Mouse (Mus musculus) embryonic facial prominence, embryonic 14.5 days (tissue): ENCODE data around the gene Spata48. TPM values are rescaled to one million over a fixed set of nuclear protein-coding genes. Genes with fewer than 3 reads are reported as not detected.

Experiments used
- ATAC-seq: fragments of 200-750 bp; cut with Nextera tagmentation; 2 replicates; pipeline ENCODE4 v1.8.0; 2017; ENCODE audit warnings: low read depth, moderate number of reproducible peaks, moderate TSS enrichment
- DNase-seq: peaks from one replicate; pipeline ENCODE4 v3.0.0-alpha.2; 2015; ENCODE audit warnings: low spot score
- H3K27ac ChIP-seq: fragments of 300-500 bp; sonication (generic); replicated peaks from 2 replicates; pipeline ENCODE4 v1.5.1; 2014; ENCODE audit warnings: low read depth, mild to moderate bottlenecking, low read length, moderate library complexity
- H3K27me3 ChIP-seq: fragments of 300-500 bp; sonication (generic); replicated peaks from 2 replicates; pipeline ENCODE4 v1.6.1; 2014; ENCODE audit warnings: low read length; ENCODE audit not compliant: control insufficient read depth, insufficient read depth
- H3K36me3 ChIP-seq: fragments of 300-500 bp; sonication (generic); 2 replicates; pipeline ENCODE4 v1.6.1; 2014; ENCODE audit warnings: low read length, mixed read lengths; ENCODE audit not compliant: control insufficient read depth, insufficient read depth
- H3K4me1 ChIP-seq: fragments of 300-500 bp; sonication (generic); 2 replicates; pipeline ENCODE4 v1.6.1; 2014; ENCODE audit warnings: antibody characterized with exemption, low read length; ENCODE audit not compliant: control insufficient read depth, insufficient read depth
- H3K4me2 ChIP-seq: fragments of 300-500 bp; sonication (generic); 2 replicates; pipeline ENCODE4 v1.6.1; 2014; ENCODE audit warnings: low read depth, mild to moderate bottlenecking, low read length, moderate library complexity, mixed read lengths
- H3K4me3 ChIP-seq: fragments of 300-500 bp; sonication (generic); 2 replicates; pipeline ENCODE4 v1.5.1; 2014; ENCODE audit warnings: low read depth, mild to moderate bottlenecking, low read length
- H3K9ac ChIP-seq: fragments of 300-500 bp; sonication (generic); 2 replicates; pipeline ENCODE4 v1.6.1; 2014; ENCODE audit warnings: low read depth, mild to moderate bottlenecking, low read length, moderate library complexity, mixed read lengths
- H3K9me3 ChIP-seq: fragments of 300-500 bp; sonication (generic); 2 replicates; pipeline ENCODE4 v1.6.1; 2016; ENCODE audit warnings: low read length; ENCODE audit not compliant: control insufficient read depth
- whole genome bisulfite sequencing: fragments of 180-500 bp; shearing (Covaris S2); extraction: QIAGEN DNeasy Blood & Tissue Kit; methylation state at CpG from one replicate; pipeline ENCODE4 v1.1.7; 2014; 5-methylcytosine and 5-hydroxymethylcytosine counted together
- polyA plus RNA-seq: library from polyadenylated mRNA; unstranded; fragments of >200 nt; fragmentation: Nextera tagmentation; extraction: Ambion mirVana; gene quantifications from 2 replicates; pipeline ENCODE4 v1.2.1, GENCODE M21; 2014

The Spata48 gene
- polyA plus RNA-seq, 1 experiment from 2014 or later: 0.65 TPM

- 78% methylated on average over 5 of the region's 5 CpGs for WGBS
- ATAC-seq (no peak), DNase-seq (no peak)
- no peak overlapping the region for H3K27ac ChIP-seq
- no peak overlapping the region for H3K4me3 ChIP-seq
- H3K27me3 ChIP-seq: no peaks in the 10 kb centered on the region
- no peaks in the 10 kb centered on the region for H3K4me1 ChIP-seq
- no peak overlapping the region for H3K4me2 ChIP-seq
- no peak overlapping the region for H3K9ac ChIP-seq
- H3K36me3 ChIP-seq: no peaks in the 10 kb centered on the region
- no peaks in the 10 kb centered on the region for H3K9me3 ChIP-seq
These were observed 60.1 kb downstream of the Spata48 start for GRCm38 (mm10) chr11:11521908-11522441.

- no peak for DNase-seq
- H3K4me3 ChIP-seq: no peak overlapping the region
- no peak overlapping the region for H3K27ac ChIP-seq
- H3K4me1 ChIP-seq: no peaks in the 10 kb centered on the region
- no peaks in the 10 kb centered on the region for H3K27me3 ChIP-seq
- no peaks in the 10 kb centered on the region for H3K9me3 ChIP-seq
- no peak overlapping the region for H3K4me2 ChIP-seq
- no peaks in the 10 kb centered on the region for H3K36me3 ChIP-seq
- H3K9ac ChIP-seq: no peak overlapping the region
- WGBS: 81% methylated on average over 11 of the region's 11 CpGs
- ATAC-seq: no peak
These were observed 66.9 kb downstream of the Spata48 start for GRCm38 (mm10) chr11:11528760-11529159.

- WGBS: 54% methylated on average over 6 of the region's 6 CpGs
- H3K4me1 ChIP-seq: no peaks in the 10 kb centered on the region
These were observed 67.3 kb downstream of the Spata48 start for GRCm38 (mm10) chr11:11529165-11529564.

DNA sequence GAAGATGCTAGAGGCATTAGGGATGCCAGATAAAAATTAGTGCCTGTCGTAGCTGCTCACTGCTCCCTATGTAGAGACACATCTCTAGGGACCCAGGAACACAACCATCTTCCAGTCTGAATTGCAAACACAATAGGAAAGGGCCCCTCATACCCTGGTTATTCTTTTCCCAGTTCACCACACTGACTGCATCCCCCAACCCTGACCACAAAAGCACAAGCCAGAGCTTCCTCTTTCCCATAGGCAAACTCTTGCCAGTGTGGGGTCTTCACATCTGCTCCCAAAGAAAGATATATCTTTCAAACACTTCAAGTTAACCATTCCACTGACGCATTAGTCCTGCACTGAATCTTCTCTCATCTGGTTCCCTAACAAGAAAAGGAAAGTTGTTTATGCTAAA is 68.2 kb downstream of the Spata48 start:
- ATAC-seq: no peak
- no peak overlapping the region for H3K4me2 ChIP-seq
- H3K9ac ChIP-seq: no peak overlapping the region
- WGBS: 72% methylated on average over 2 of the region's 2 CpGs
- no peaks in the 10 kb centered on the region for H3K27me3 ChIP-seq
- H3K27ac ChIP-seq: no peak overlapping the region
- H3K9me3 ChIP-seq: no peaks in the 10 kb centered on the region
- no peaks in the 10 kb centered on the region for H3K4me1 ChIP-seq
- no peak overlapping the region for H3K4me3 ChIP-seq
- no peak for DNase-seq
- no peaks in the 10 kb centered on the region for H3K36me3 ChIP-seq

More at GRCm38 (mm10) chr11:11529165-11529564, 67.3 kb downstream of the Spata48 start:
- DNase-seq (no peak), ATAC-seq (no peak)
- Histone ChIP-seq H3K27me3 (no peaks in the 10 kb centered on the region), H3K4me3 (no peak overlapping the region), H3K9me3 (no peaks in the 10 kb centered on the region), H3K4me2 (no peak overlapping the region), H3K27ac (no peak overlapping the region), H3K36me3 (no peaks in the 10 kb centered on the region), H3K9ac (no peak overlapping the region)

GRCm38 (mm10) chr11:11536295-11536694 is 74.4 kb downstream of the Spata48 start:
- H3K27ac ChIP-seq: no peak overlapping the region
- no peak overlapping the region for H3K9ac ChIP-seq
- ATAC-seq: no peak
- 86% methylated on average over 1 of the region's 1 CpGs for WGBS
- no peak overlapping the region for H3K4me3 ChIP-seq
- H3K36me3 ChIP-seq: no peaks in the 10 kb centered on the region
- no peaks in the 10 kb centered on the region for H3K27me3 ChIP-seq
- no peak for DNase-seq
- no peaks in the 10 kb centered on the region for H3K9me3 ChIP-seq
- H3K4me2 ChIP-seq: no peak overlapping the region
- H3K4me1 ChIP-seq: no peaks in the 10 kb centered on the region

DNA sequence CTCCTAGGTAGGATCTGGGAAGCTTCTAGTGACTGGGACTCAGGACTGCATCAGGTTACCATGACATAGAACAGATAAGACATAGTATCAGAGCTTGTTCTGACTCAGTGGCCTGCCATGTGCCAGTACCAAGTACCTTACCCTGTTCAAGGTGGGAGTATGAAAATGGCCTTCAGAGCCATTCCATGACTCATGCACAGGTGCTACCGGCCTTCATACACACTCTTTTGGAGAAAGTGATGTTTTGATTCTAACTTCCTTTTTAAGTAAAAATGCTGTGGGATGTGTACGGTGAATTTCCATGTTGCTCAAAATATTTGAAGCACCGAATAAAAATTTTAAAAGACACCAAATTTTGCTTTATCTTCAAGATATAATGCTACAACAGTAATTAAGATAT is 84.1 kb downstream of the Spata48 start:
- Histone ChIP-seq H3K36me3 (no peaks in the 10 kb centered on the region), H3K27ac (no peak overlapping the region), H3K9ac (no peak overlapping the region), H3K9me3 (no peaks in the 10 kb centered on the region), H3K4me2 (no peak overlapping the region), H3K4me1 (no peaks in the 10 kb centered on the region), H3K4me3 (no peak overlapping the region), H3K27me3 (no peaks in the 10 kb centered on the region)
- no peak for DNase-seq
- ATAC-seq: no peak
- WGBS: 92% methylated on average over 3 of the region's 3 CpGs

DNA sequence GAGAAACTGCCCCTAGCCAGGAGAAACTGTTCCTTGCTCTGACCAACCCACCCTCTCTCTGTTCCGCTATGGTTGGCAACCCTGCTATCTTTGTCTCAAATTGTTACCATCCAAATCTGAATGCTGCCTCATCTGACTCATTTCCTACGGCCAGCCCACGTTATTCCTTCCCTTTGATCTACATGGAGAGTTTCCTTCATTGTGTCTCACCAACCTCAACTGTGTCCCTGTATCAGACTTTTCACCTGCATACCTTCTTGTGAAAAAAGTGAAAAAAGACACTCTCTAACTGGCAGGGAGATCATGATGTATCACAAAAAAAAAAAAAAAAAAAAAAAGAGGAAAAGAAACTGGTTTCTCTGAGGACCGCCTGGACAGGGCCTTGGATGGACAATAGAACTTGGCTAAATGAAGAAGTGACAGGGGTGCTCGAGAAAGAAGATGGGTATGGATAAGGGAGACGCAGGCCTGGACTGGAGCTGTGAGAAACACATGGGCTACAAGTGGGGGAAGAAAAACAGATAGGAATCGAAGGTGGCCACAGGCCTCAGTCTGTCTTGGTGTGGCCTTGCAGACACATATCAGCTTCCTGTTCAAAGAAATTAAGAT is 85.1 kb downstream of the Spata48 start:
- no peaks in the 10 kb centered on the region for H3K36me3 ChIP-seq
- H3K9me3 ChIP-seq: no peaks in the 10 kb centered on the region
- no peak overlapping the region for H3K4me2 ChIP-seq
- DNase-seq (no peak), ATAC-seq (no peak)
- no peak overlapping the region for H3K9ac ChIP-seq
- no peaks in the 10 kb centered on the region for H3K27me3 ChIP-seq
- no peak overlapping the region for H3K4me3 ChIP-seq
- H3K27ac ChIP-seq: no peak overlapping the region
- H3K4me1 ChIP-seq: no peaks in the 10 kb centered on the region
- 81% methylated on average over 7 of the region's 7 CpGs for WGBS

GRCm38 (mm10) chr11:11547597-11548240 is 85.8 kb downstream of the Spata48 start:
- DNase-seq (no peak), ATAC-seq (no peak)
- H3K27ac ChIP-seq: no peak overlapping the region
- no peaks in the 10 kb centered on the region for H3K27me3 ChIP-seq
- no peaks in the 10 kb centered on the region for H3K4me1 ChIP-seq
- no peaks in the 10 kb centered on the region for H3K36me3 ChIP-seq
- H3K9me3 ChIP-seq: no peaks in the 10 kb centered on the region
- no peak overlapping the region for H3K4me3 ChIP-seq
- H3K4me2 ChIP-seq: no peak overlapping the region
- no peak overlapping the region for H3K9ac ChIP-seq
- WGBS: 65% methylated on average over 7 of the region's 7 CpGs

GRCm38 (mm10) chr11:11555563-11555962 is 93.7 kb downstream of the Spata48 start:
- DNase-seq (no peak), ATAC-seq (no peak)
- no peaks in the 10 kb centered on the region for H3K36me3 ChIP-seq
- WGBS: 78% methylated on average over 8 of the region's 8 CpGs
- no peaks in the 10 kb centered on the region for H3K27me3 ChIP-seq
- H3K27ac ChIP-seq: no peak overlapping the region
- H3K4me2 ChIP-seq: no peak overlapping the region
- H3K4me3 ChIP-seq: no peak overlapping the region
- H3K9ac ChIP-seq: no peak overlapping the region
- H3K4me1 ChIP-seq: no peaks in the 10 kb centered on the region
- H3K9me3 ChIP-seq: no peaks in the 10 kb centered on the region
